Mouse (Mus musculus) midbrain, embryonic 10.5 days (tissue): ENCODE data around the gene Mmp24. TPM values are rescaled to one million over a fixed set of nuclear protein-coding genes. Genes with fewer than 3 reads are reported as not detected.
"Not testable (repeated sequence)": the region's sequence is repeated elsewhere in the genome, so short reads cannot be mapped to it uniquely, and the experiment has no call there.

Experiments used
- DNase-seq: peaks from one replicate; pipeline ENCODE4 v3.0.0-alpha.2; 2017; ENCODE audit warnings: low spot score
- H3K27ac ChIP-seq: fragments of 300-500 bp; sonication (generic); replicated peaks from 2 replicates; pipeline ENCODE4 v1.5.1; 2016; ENCODE audit warnings: mild to moderate bottlenecking
- H3K27me3 ChIP-seq: fragments of 300-500 bp; sonication (generic); 2 replicates; pipeline ENCODE4 v1.6.1; 2016; ENCODE audit warnings: low read depth, mild to moderate bottlenecking; ENCODE audit not compliant: poor library complexity, severe bottlenecking
- H3K36me3 ChIP-seq: fragments of 300-500 bp; sonication (generic); 2 replicates; pipeline ENCODE4 v1.6.1; 2016; ENCODE audit warnings: mild to moderate bottlenecking, moderate library complexity
- H3K4me1 ChIP-seq: fragments of 300-500 bp; sonication (generic); 2 replicates; pipeline ENCODE4 v1.6.1; 2016
- H3K4me3 ChIP-seq: fragments of 300-500 bp; sonication (generic); 2 replicates; pipeline ENCODE4 v1.5.1; 2016; ENCODE audit warnings: mild to moderate bottlenecking, moderate library complexity
- H3K9me3 ChIP-seq: fragments of 300-500 bp; sonication (generic); replicated peaks from 2 replicates; pipeline ENCODE4 v1.6.1; 2016; ENCODE audit warnings: mild to moderate bottlenecking
- WGBS: fragments of 180-500 bp; shearing (Covaris S2); methylation state at CpG from one replicate; pipeline ENCODE4 v1.1.7; 2016; 5-methylcytosine and 5-hydroxymethylcytosine counted together
- polyA plus RNA-seq: library from polyadenylated mRNA; unstranded; fragments of >200 nt; fragmentation: Nextera tagmentation; extraction: Ambion mirVana; gene quantifications from 2 replicates; pipeline ENCODE4 v1.2.1, GENCODE M21; 2016

The Mmp24 gene
- 0.49 and 1.5 TPM in 2 replicates for polyA plus RNA-seq

DNA sequence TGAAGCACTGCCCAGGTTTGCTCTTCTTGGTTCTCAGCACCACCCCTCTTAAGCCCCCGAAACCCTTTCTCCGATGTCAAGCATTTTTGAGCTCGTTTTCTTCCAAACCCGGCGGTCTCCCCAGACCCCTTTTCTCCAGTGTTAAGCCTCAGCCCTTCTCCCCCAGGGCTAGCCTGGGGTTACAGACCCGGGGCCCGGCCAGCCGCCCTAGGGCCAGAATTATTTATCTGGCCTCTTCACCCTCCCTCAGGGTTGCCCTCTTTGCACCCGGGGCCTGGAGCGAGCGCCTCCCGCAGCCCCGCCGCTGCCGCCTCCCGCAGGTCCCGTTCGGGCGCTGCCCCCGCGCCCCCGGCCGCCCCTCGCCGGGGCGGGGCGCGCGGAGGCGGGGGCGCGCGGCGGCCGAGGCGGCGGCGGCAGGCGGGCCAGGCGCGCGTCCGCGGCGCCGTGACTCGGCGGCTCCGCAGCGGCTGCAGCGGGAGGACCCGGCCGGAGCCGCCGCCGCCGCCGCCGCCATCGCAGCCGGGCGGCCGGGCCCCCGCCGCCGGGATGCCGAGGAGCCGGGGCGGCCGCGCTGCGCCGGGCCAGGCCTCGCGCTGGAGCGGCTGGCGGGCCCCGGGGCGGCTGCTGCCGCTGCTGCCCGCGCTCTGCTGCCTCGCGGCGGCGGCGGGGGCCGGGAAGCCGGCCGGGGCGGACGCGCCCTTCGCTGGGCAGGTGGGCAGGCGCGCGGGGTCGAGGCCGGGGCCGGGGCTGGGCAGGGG lies at the start of gene Mmp24:
TSS of gene Mmp24 (plus strand) at position 416 of the 758 bp plus-strand sequence.
- Histone ChIP-seq H3K36me3 (no peaks in the 10 kb centered on the region), H3K4me3 (peak within 1 kb of the TSS; percentile 65), H3K4me1 (peaks cover 17% of the 10 kb centered on the region), H3K9me3 (no peaks in the 10 kb centered on the region), H3K27ac (peak within 1 kb of the TSS; percentile 64), H3K27me3 (peaks cover 43% of the 10 kb centered on the region)
- no peak for DNase-seq
- 20% methylated on average over 92 of the region's 100 CpGs for WGBS

DNA sequence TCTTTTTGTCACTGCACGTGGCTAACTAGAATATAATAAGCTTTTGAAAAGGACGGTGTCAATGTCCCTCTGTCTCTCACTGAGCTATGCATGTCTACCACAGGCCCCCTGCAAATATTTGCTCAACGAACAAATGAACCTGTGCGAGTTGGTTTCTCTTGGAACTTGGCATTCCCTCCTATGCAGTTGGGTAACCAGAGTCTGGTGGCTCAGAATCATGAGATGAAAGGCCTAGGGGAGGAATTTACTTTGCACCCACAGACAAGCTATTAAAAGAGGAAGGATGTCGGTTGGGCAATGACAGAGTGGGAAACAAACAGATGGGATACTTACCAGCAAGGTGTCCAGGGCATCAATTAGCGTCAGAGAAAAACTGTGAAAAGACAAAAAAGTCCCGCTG lies 48.8 kb upstream of the Mmp24 start:
- no peaks in the 10 kb centered on the region for H3K9me3 ChIP-seq
- peaks cover 17% of the 10 kb centered on the region for H3K36me3 ChIP-seq
- no peak for DNase-seq
- WGBS, result 90% methylated on average over 7 of the region's 7 CpGs
- H3K27ac ChIP-seq, result no peak overlapping the region
- H3K4me1 ChIP-seq, result peaks cover 22% of the 10 kb centered on the region
- no peak overlapping the region for H3K4me3 ChIP-seq
- H3K27me3 ChIP-seq, result no peaks in the 10 kb centered on the region

DNA sequence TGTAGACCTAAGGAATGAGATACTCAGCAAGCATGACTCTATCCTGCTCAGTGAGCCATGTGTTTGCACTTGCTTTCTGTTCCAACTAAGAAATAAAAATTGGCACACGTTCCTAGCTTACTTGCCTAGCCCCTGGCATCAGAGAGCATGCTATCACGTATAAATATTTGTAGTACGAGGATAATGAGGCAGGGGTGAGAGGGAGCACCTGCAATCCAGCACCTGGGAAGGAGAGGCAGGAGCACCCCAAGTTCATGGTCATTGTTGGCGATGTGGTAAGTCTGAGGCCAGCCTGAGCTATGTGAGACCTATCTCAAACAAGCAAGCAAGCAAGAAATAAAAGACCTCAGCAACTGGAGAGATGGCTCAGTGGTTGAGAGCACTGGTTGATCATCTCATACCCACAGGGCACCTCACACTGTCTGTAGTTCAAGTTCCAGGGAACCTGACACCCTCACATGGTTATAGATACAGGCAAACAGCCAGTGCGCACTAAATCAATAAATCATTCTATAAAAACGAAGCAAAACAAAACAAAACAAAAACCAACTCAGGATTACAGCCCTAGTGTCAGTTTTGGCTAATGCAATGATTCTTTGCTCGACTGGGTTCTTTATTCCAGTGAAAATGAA lies 47.3 kb upstream of the Mmp24 start:
- 0 out of 2 replicates have a peak, but pooled peaks cover 7% of the 10 kb centered on the region for H3K36me3 ChIP-seq
- no peak overlapping the region for H3K27ac ChIP-seq
- DNase-seq, result no peak
- no peaks in the 10 kb centered on the region for H3K9me3 ChIP-seq
- 85% methylated on average over 7 of the region's 7 CpGs for WGBS
- H3K4me1 ChIP-seq, result peaks cover 22% of the 10 kb centered on the region
- H3K27me3 ChIP-seq, result no peaks in the 10 kb centered on the region
- no peak overlapping the region for H3K4me3 ChIP-seq

DNA sequence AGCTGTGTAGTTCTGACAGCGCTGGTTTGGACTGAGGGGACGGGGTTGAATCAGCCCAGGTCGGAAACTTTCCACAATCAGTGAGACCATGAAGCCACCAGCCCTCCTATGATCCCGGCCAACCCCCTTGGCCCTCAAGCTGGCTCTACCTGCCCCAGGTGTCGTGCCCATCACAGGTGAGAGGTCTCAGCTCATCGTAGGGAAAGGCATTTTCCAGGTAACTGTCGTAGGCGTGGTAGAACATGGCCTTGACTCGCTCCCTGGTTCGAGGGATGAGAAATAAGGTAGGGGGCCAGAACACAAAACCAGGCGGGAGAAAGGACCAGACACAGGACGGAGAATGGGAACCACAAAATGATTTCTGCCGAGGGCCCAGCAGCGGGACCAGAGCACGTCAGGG lies 46.4 kb upstream of the Mmp24 start:
- Histone ChIP-seq H3K4me3 (peak overlapping the region; percentile 71), H3K27me3 (no peaks in the 10 kb centered on the region), H3K4me1 (peaks cover 22% of the 10 kb centered on the region), H3K27ac (peak overlapping the region; percentile 76), H3K36me3 (0 out of 2 replicates have a peak, but pooled peaks cover 4% of the 10 kb centered on the region), H3K9me3 (no peaks in the 10 kb centered on the region)
- WGBS, result 5% methylated on average over 15 of the region's 15 CpGs
- no peak for DNase-seq

DNA sequence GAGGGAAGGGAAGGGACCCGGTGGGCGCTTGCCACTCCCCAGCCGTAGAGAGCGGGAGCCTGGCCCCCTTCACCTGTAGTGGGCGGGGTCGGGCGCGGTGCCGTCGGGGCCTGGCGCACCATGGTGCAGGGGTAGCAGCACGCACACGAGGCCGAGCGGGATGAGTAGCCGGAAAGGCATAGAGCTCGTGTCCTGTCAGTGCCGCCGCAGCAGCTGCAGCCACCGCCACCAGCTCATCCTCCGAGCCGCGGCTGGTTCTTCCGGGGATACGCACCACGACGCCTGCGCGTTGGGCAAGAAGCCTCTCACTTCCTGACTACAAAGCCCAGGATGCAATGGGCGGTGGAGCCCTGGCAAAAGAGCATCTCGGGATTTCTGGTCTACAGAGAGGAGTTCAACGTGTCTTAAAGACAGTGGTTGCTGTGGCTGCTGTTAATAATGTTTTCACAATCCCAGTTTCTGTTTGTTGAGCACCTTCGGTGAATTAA lies 45.9 kb upstream of the Mmp24 start, which contains the start of gene Edem2:
TSS of gene Edem2 (minus strand) at position 318 of the 488 bp plus-strand sequence.
- WGBS, result 0% methylated on average over 33 of the region's 33 CpGs
- Histone ChIP-seq H3K27me3 (no peaks in the 10 kb centered on the region), H3K4me3 (peak within 1 kb of the TSS; percentile 71), H3K36me3 (0 out of 2 replicates have a peak, but pooled peaks cover 4% of the 10 kb centered on the region), H3K9me3 (no peaks in the 10 kb centered on the region), H3K27ac (peak within 1 kb of the TSS; percentile 76), H3K4me1 (peaks cover 22% of the 10 kb centered on the region)
- peak; percentile 89 for DNase-seq

DNA sequence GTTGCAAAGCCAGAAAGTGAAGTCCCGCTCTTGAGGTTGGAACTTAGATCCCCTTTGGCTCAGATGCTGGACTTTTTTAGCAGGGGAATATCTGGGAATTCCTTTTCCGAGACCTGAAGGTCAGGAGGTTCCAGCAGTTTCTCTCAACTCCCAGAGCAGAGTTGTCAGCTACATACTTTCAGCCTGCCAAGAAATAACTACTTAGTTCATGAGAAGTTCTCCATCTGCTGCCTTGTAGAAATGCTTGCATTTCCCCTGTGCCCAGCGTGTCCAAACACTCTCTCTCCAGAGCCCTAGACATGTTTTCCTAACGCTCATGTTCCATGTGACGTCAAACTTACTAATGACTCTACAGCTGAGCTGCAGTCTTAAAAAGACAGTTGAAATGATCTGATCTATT lies 40.1 kb upstream of the Mmp24 start:
- Histone ChIP-seq H3K9me3 (no peaks in the 10 kb centered on the region), H3K27me3 (no peaks in the 10 kb centered on the region), H3K4me3 (no peak overlapping the region), H3K36me3 (no peaks in the 10 kb centered on the region), H3K27ac (no peak overlapping the region), H3K4me1 (no peaks in the 10 kb centered on the region)
- WGBS, result 86% methylated on average over 5 of the region's 5 CpGs
- no peak for DNase-seq

DNA sequence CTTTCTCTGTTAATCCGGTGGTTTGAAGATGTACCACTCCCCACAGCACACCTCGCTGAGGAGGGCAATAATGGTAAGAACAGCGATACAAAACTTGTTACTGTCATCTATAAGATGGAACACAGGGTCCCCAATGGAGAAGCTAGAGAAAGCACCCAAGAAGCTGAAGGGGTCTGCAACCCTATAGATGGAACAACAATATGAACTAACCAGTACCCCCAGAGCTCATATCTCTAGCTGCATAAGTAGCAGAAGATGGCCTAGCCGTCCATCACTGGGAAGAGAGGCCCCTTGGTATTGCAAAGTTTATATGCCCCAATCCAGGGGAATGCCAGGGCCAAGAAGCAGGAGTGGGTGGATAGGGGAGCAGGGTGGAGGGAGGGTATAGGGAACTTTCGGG lies 39.4 kb upstream of the Mmp24 start, which contains the start of gene Gm17581:
TSS of gene Gm17581 (minus strand) at position 101 of the 400 bp plus-strand sequence.
- H3K36me3 ChIP-seq, H3K9me3 ChIP-seq, H3K27me3 ChIP-seq, H3K27ac ChIP-seq, H3K4me1 ChIP-seq, H3K4me3 ChIP-seq, DNase-seq: not testable (repeated sequence)
- WGBS, result 86% methylated on average over 5 of the region's 5 CpGs

DNA sequence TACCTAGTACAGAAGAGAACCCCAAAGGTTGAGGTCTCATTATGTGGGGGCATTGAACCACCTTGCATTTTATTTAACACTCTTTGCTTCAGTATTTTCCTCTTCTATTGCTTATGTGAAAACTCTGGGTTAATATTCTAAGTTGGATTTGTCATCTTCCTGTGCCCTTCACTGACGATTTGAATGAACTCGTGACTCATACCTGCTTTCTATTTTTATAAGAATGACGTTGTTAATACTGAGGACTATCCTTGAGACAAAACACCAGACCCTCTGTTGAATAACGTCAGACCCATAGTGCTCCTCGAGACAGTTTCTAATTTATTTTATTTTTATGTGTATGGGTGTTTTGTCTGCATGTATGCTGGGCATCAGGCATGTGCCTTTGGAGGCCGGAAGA lies 38.2 kb upstream of the Mmp24 start:
- WGBS, result 85% methylated on average over 6 of the region's 6 CpGs
- Histone ChIP-seq H3K4me1 (no peaks in the 10 kb centered on the region), H3K36me3 (no peaks in the 10 kb centered on the region), H3K4me3 (no peak overlapping the region), H3K27me3 (no peaks in the 10 kb centered on the region), H3K27ac (no peak overlapping the region), H3K9me3 (no peaks in the 10 kb centered on the region)
- no peak for DNase-seq

DNA sequence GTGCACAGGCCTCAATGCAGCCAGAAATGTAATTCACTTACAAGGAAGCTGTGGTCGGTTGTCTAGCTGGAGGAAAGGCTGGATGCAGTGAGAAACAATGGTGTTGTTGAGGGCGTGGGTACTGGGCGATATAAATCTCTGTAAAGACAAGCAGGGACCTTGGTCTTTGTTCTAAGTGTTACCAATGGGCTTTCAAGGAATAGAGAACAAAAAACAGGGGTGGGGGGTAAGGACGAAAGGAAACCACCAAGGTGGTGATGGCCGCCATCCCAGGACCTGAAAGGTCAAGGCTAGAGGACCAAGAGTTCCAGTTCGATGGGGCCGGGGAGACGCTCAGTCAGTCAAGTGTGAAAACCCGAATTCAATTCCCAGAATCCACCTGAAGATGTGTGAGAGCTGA lies 37.3 kb upstream of the Mmp24 start:
- no peak for DNase-seq
- Histone ChIP-seq H3K27ac (no peak overlapping the region), H3K4me1 (no peaks in the 10 kb centered on the region), H3K36me3 (no peaks in the 10 kb centered on the region), H3K27me3 (no peaks in the 10 kb centered on the region), H3K4me3 (no peak overlapping the region), H3K9me3 (no peaks in the 10 kb centered on the region)
- whole genome bisulfite sequencing, result 79% methylated on average over 9 of the region's 9 CpGs

GRCm38 (mm10) chr2:155742211-155742610 lies 32.9 kb upstream of the Mmp24 start:
- no peak for DNase-seq
- Histone ChIP-seq H3K4me3 (no peak overlapping the region), H3K27ac (no peak overlapping the region), H3K9me3 (no peaks in the 10 kb centered on the region), H3K36me3 (no peaks in the 10 kb centered on the region), H3K27me3 (no peaks in the 10 kb centered on the region), H3K4me1 (no peaks in the 10 kb centered on the region)
- WGBS, result 88% methylated on average over 11 of the region's 11 CpGs

- DNase-seq, result no peak
- no peaks in the 10 kb centered on the region for H3K36me3 ChIP-seq
- no peak overlapping the region for H3K27ac ChIP-seq
- no peak overlapping the region for H3K4me3 ChIP-seq
- H3K4me1 ChIP-seq, result no peaks in the 10 kb centered on the region
- H3K27me3 ChIP-seq, result no peaks in the 10 kb centered on the region
- H3K9me3 ChIP-seq, result no peaks in the 10 kb centered on the region
- WGBS, result 89% methylated on average over 12 of the region's 12 CpGs
These were observed 32.2 kb upstream of the Mmp24 start for GRCm38 (mm10) chr2:155742931-155743337.

- DNase-seq, result no peak
- Histone ChIP-seq H3K4me1 (no peaks in the 10 kb centered on the region), H3K4me3 (no peak overlapping the region), H3K9me3 (no peaks in the 10 kb centered on the region), H3K27ac (no peak overlapping the region), H3K27me3 (no peaks in the 10 kb centered on the region), H3K36me3 (no peaks in the 10 kb centered on the region)
- 89% methylated on average over 9 of the region's 9 CpGs for WGBS
These were observed 31.8 kb upstream of the Mmp24 start for GRCm38 (mm10) chr2:155743351-155743750.

DNA sequence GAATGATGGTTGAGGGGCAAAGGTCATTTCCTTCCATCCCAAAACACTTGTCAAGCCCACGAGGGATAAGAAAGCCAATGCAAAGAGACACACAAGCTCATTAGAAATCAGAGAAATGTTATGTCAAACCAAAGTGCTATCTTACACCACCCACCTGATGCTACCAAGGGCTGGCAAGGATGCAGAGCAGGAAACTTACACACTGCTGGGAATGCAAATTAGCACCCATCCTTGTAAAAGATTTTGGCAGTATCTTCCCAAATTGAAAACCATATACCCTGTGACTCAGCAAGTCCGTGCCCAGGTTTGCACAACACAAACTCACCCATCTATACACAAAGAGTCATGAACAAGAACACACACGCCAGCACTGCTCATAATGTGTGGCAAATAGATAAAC lies 29.7 kb upstream of the Mmp24 start:
- Histone ChIP-seq H3K9me3 (no peaks in the 10 kb centered on the region), H3K4me1 (no peaks in the 10 kb centered on the region), H3K4me3 (no peak overlapping the region), H3K36me3 (no peaks in the 10 kb centered on the region), H3K27ac (no peak overlapping the region), H3K27me3 (no peaks in the 10 kb centered on the region)
- WGBS, result 80% methylated on average over 3 of the region's 3 CpGs
- no peak for DNase-seq
